Mouse (Mus musculus) megakaryocyte, adult 5-6 weeks (primary cell): Measurements from ENCODE around the gene Susd6. TPM values are rescaled to one million over a fixed set of nuclear protein-coding genes. Genes with fewer than 3 reads are reported as not detected.
A peak's percentile ranks its signal among the peaks of the same experiment; 100 is the strongest.

Experiments used
- ATAC-seq: 2 replicates; pipeline ENCODE4 v1.8.0; 2016; ENCODE audit warnings: mild to moderate bottlenecking, inconsistent platforms; ENCODE audit not compliant: poor library complexity, severe bottlenecking
- total RNA-seq, 2 experiments: library from RNA; stranded (forward) in 1 of 2; stranded (reverse) in 1 of 2; fragments of 153-499, 151-499 nt in 1 of 2; fragments of 221-1000, 200-1000 nt in 1 of 2; gene quantifications; 2 replicates each; pipeline versions ENCODE4 v1.2.3 to v1.2.4; 2015 to 2017

Gene Susd6
- total RNA-seq, 2 experiments from 2014 or later = 26.9 to 38.3 TPM

- no peak for ATAC-seq
These were observed 74.9 kb downstream of the Susd6 start for GRCm38 (mm10) chr12:80865175-80865574.

GRCm38 (mm10) chr12:80866023-80866422 is 75.7 kb downstream of the Susd6 start:
- ATAC-seq = no peak

GRCm38 (mm10) chr12:80867083-80867482 is 76.8 kb downstream of the Susd6 start:
- 0 out of 2 replicates have a peak, but pooled peaks have one; percentile 38 for ATAC-seq

GRCm38 (mm10) chr12:80868401-80868800 is 78.1 kb downstream of the Susd6 start:
- no peak for ATAC-seq

- peak; percentile 60; the same call in 1 of the 2 replicates for ATAC-seq
These were observed 87.1 kb downstream of the Susd6 start for GRCm38 (mm10) chr12:80877215-80878092.

- no peak for ATAC-seq
These were observed 87.8 kb downstream of the Susd6 start for GRCm38 (mm10) chr12:80878093-80878430.

GRCm38 (mm10) chr12:80878653-80879052 is 88.3 kb downstream of the Susd6 start:
- ATAC-seq = no peak

- no peak for ATAC-seq
These were observed 89.0 kb downstream of the Susd6 start for GRCm38 (mm10) chr12:80879267-80879666.

GRCm38 (mm10) chr12:80881121-80881520 is 90.8 kb downstream of the Susd6 start:
- no peak for ATAC-seq

- ATAC-seq = no peak
These were observed 93.0 kb downstream of the Susd6 start for GRCm38 (mm10) chr12:80883278-80883677.

GRCm38 (mm10) chr12:80883881-80884280 is 93.6 kb downstream of the Susd6 start:
- ATAC-seq = no peak

GRCm38 (mm10) chr12:80885301-80886288 is 95.3 kb downstream of the Susd6 start:
- ATAC-seq = peak; percentile 35; the same call in 1 of the 2 replicates

GRCm38 (mm10) chr12:80887036-80887435 is 96.7 kb downstream of the Susd6 start:
- no peak for ATAC-seq

- ATAC-seq = no peak
These were observed 99.0 kb downstream of the Susd6 start for GRCm38 (mm10) chr12:80889331-80889730.

- no peak for ATAC-seq
These were observed 100.8 kb downstream of the Susd6 start for GRCm38 (mm10) chr12:80891074-80891473.

GRCm38 (mm10) chr12:80893720-80894494 is 103.6 kb downstream of the Susd6 start:
- no peak for ATAC-seq

GRCm38 (mm10) chr12:80894973-80895570 is 104.8 kb downstream of the Susd6 start:
- ATAC-seq = peak; percentile 99

- no peak for ATAC-seq
These were observed 119.3 kb downstream of the Susd6 start for GRCm38 (mm10) chr12:80909631-80910030.

- ATAC-seq = peak; percentile 85
These were observed 127.5 kb downstream of the Susd6 start for GRCm38 (mm10) chr12:80917764-80918163.

GRCm38 (mm10) chr12:80921301-80921700 is 131.0 kb downstream of the Susd6 start:
- ATAC-seq = no peak
